Mouse (Mus musculus) neutrophil, adult 59 days (primary cell): ENCODE measurements around the gene Ythdc1. TPM values are rescaled to one million over a fixed set of nuclear protein-coding genes. Genes with fewer than 3 reads are reported as not detected.

Experiments
- total RNA-seq, 2 experiments: library from RNA; stranded (reverse); gene quantifications; 1 replicate in 1 of 2; 2 replicates in 1 of 2; pipeline ENCODE4 v1.2.4; 2023

Ythdc1 gene
- 100 to 1,000 TPM; 104 to 110 TPM for total RNA-seq

DNA sequence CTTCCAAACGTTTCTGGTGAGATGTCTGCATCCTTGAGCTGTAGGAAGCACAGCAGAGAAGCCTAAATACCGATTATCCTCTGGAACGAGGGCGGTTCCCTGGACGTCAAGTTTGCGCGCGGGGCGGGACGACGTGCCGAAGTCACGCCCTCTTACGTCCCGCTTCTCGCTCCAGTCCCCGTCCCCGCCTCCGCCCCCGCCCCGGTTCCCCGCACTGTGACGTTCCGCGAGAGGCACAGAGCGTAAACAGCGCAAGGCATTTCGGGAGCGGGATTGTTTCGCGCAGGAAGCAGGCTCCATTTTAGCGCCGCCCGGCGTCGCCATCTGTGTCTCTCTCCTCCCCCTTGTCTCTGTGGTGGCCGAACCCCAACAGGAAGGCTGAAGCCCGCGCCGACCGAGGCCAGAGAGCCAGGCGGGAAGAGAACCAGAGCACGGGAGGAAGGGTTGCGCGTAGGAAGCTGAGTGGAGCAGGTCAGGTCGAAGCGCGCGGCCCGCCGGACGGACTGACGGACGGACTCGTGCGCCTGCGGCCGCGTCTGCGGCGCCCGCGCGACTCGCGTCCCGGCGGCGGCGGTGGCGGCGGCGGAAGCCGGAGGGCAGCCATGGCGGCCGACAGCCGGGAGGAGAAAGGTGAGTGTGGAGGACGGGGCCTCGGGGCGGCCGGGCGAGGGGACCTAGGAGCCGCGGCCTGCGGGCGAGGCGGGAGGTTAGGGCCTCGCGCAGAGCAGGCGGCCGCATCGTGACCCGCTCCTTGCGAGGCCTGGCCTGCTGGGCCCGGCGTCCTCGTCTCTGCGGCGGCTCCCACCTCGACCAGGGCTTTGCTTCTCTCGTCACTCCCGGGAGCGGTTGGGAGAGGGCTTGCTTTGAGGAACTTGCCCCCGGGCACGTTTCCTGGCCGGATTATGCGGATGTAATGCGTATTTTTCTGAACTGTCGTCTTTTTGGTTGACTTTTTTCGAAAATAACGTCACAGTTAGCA is at the start of gene Ythdc1:
Ythdc1 (plus strand) TSS at position 260 of the 979 bp plus-strand sequence.

Other genes with a start within 250 kb of the Ythdc1 start
- gene Tmprss11f, start 171.8 kb upstream of the Ythdc1 start, total RNA-seq = not detected
- not detected for gene Tmprss11b, start 127.9 kb upstream of the Ythdc1 start, total RNA-seq
- gene Tmprss11e, start 58.4 kb upstream of the Ythdc1 start, total RNA-seq = not detected
- gene Ugt2b34, start 102.7 kb downstream of the Ythdc1 start, total RNA-seq = not detected
- not detected for gene Ugt2b1, start 122.3 kb downstream of the Ythdc1 start, total RNA-seq
- not detected for gene Ugt2b35, start 196.6 kb downstream of the Ythdc1 start, total RNA-seq